Mouse (Mus musculus) lung, embryonic 14.5 days (tissue): ENCODE measurements around the gene Arhgap36. TPM values are rescaled to one million over a fixed set of nuclear protein-coding genes. Genes with fewer than 3 reads are reported as not detected.

Experiments used
- ATAC-seq: fragments of 200-750 bp; cut with Nextera tagmentation; 2 replicates; pipeline ENCODE4 v1.8.0; 2017; ENCODE audit warnings: mild to moderate bottlenecking, moderate TSS enrichment, moderate library complexity; ENCODE audit not compliant: insufficient read depth
- DNase-seq: peaks from one replicate; pipeline ENCODE4 v3.0.0-alpha.2; 2015
- H3K27ac ChIP-seq: fragments of 300-500 bp; sonication (generic); 2 replicates; pipeline ENCODE4 v1.5.1; 2014; ENCODE audit warnings: low read depth, mild to moderate bottlenecking, moderate library complexity
- H3K27me3 ChIP-seq: fragments of 300-500 bp; sonication (generic); 2 replicates; pipeline ENCODE4 v1.6.1; 2014; ENCODE audit warnings: low read length, control low read depth; ENCODE audit not compliant: insufficient read depth
- H3K36me3 ChIP-seq: fragments of 300-500 bp; sonication (generic); 2 replicates; pipeline ENCODE4 v1.6.1; 2014; ENCODE audit warnings: control low read depth; ENCODE audit not compliant: insufficient read depth
- H3K4me1 ChIP-seq: fragments of 300-500 bp; sonication (generic); 2 replicates; pipeline ENCODE4 v1.6.1; 2014; ENCODE audit warnings: antibody characterized with exemption, control low read depth; ENCODE audit not compliant: insufficient read depth
- H3K4me2 ChIP-seq: fragments of 300-500 bp; sonication (generic); 2 replicates; pipeline ENCODE4 v1.6.1; 2014; ENCODE audit warnings: mild to moderate bottlenecking
- H3K4me3 ChIP-seq: fragments of 300-500 bp; sonication (generic); 2 replicates; pipeline ENCODE4 v1.5.1; 2014; ENCODE audit warnings: low read depth, low read length
- H3K9ac ChIP-seq: fragments of 300-500 bp; sonication (generic); 2 replicates; pipeline ENCODE4 v1.6.1; 2014
- H3K9me3 ChIP-seq: fragments of 300-500 bp; sonication (generic); 2 replicates; pipeline ENCODE4 v1.6.1; 2016; ENCODE audit warnings: low read depth, low read length, control low read depth
- CTCF ChIP-seq: IDR thresholded peaks from 2 replicates; pipeline ENCODE4 v1.5.1; 2016; ENCODE audit warnings: antibody characterized with exemption, low read depth
- WGBS: fragments of 180-500 bp; shearing (Covaris S2); extraction: QIAGEN DNeasy Blood & Tissue Kit; methylation state at CpG from one replicate; pipeline ENCODE4 v1.1.7; 2014; 5-methylcytosine and 5-hydroxymethylcytosine counted together
- polyA plus RNA-seq: library from polyadenylated mRNA; unstranded; fragments of >200 nt; fragmentation: Nextera tagmentation; extraction: Ambion mirVana; gene quantifications from 2 replicates; pipeline ENCODE4 v1.2.1, GENCODE M21; 2014

The Arhgap36 gene
- 0.16 and 0.18 TPM in 2 replicates for polyA plus RNA-seq

GRCm38 (mm10) chrX:49463442-49463970 is at the start of gene Arhgap36:
TSS of gene Arhgap36 (plus strand) at chrX:49463945.
- 57% methylated on average over 6 of the region's 6 CpGs for WGBS
- H3K9me3 ChIP-seq, result no peaks in the 10 kb centered on the region
- H3K4me3 ChIP-seq, result no peak within 1 kb of the TSS
- no peak within 1 kb of the TSS for H3K9ac ChIP-seq
- H3K27me3 ChIP-seq, result no peaks in the 10 kb centered on the region
- TF ChIP-seq CTCF, result no peak
- ATAC-seq (no peak), DNase-seq (no peak)
- no peaks in the 10 kb centered on the region for H3K4me1 ChIP-seq
- no peak within 1 kb of the TSS for H3K27ac ChIP-seq
- no peak within 1 kb of the TSS for H3K4me2 ChIP-seq
- H3K36me3 ChIP-seq, result no peaks in the 10 kb centered on the region

DNA sequence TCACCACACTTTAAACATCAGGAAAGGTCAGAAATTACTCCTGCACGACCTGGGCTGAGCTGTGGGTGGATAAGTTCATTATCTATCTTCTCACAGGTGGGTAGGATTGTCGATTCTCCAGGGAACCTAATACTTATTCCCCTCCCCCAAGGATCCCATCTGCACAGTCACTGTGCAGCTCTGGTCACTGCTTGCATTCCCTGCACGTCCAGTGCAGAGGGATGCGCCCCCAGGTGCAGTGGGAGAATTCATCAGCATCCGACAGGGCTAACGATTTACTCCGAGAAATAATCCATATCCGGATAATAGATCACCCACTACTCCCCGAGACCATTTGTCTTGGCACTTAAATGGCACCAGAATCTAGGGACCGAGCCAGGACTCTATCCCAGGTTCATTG is 6.0 kb upstream of the Arhgap36 start:
- H3K9ac ChIP-seq, result no peak overlapping the region
- H3K9me3 ChIP-seq, result no peaks in the 10 kb centered on the region
- no peak for DNase-seq
- no peaks in the 10 kb centered on the region for H3K27me3 ChIP-seq
- H3K36me3 ChIP-seq, result no peaks in the 10 kb centered on the region
- TF ChIP-seq CTCF, result no peak
- no peak overlapping the region for H3K27ac ChIP-seq
- 63% methylated on average over 10 of the region's 10 CpGs for WGBS
- ATAC-seq, result no peak
- H3K4me2 ChIP-seq, result no peak overlapping the region
- no peaks in the 10 kb centered on the region for H3K4me1 ChIP-seq
- H3K4me3 ChIP-seq, result no peak overlapping the region

DNA sequence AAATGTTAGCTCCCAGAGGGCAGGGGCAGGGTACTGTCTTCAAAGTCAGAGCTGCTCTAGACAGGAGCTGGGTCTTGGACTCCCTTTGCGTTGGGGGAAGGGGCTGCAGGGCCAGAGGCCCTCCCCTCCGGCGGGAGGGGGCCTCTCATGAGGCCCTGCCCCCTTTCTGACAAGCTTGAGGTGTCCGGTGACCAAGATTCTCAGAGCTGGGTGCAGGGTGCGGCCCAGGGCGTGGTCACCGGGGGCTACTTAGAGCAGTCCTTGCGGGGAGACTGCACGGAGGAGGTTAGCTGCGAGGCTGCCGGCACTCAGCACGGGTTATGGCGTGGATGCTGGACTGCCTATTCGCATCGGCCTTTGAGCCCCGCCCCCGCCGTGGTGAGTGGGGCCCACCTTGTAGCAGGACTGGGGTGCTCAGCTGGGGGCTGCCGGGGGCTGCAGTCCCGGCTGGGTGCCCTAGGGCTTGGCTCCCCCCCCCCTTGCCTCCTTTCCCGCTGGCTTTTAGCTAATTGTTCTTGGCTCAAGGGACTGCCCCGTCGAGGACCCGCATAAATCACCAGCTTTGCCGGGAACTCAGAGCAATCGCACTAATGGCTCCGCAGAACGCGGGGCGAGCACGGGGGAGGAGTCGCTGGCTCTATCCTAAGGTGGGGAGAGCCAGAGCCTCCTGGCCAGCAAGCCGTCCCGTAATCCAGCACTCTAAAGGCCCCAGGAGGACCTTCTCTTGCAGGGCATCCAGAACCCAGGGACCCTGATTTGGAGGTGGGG is 6.7 kb downstream of the Arhgap36 start:
- DNase-seq, result peak; percentile 2
- WGBS, result 19% methylated on average over 28 of the region's 34 CpGs
- no peak overlapping the region for H3K9ac ChIP-seq

GRCm38 (mm10) chrX:49479968-49480809 is 16.4 kb downstream of the Arhgap36 start:
- Histone ChIP-seq H3K4me1 (no peaks in the 10 kb centered on the region), H3K27ac (no peak overlapping the region), H3K9me3 (no peaks in the 10 kb centered on the region), H3K4me2 (peak overlapping the region; percentile 60), H3K27me3 (no peaks in the 10 kb centered on the region), H3K36me3 (no peaks in the 10 kb centered on the region), H3K9ac (no peak overlapping the region), H3K4me3 (peak overlapping the region; percentile 22)
- peak; percentile 56; the same call in 1 of the 2 replicates for ATAC-seq
- DNase-seq, result peak; percentile 3
- no peak for TF ChIP-seq CTCF
- WGBS, result 15% methylated on average over 24 of the region's 29 CpGs

More for the DNA sequence above, 6.7 kb downstream of the Arhgap36 start:
- Histone ChIP-seq H3K27me3 (no peaks in the 10 kb centered on the region), H3K27ac (no peak overlapping the region), H3K4me2 (peak overlapping the region; percentile 53), H3K4me3 (peak overlapping the region; percentile 20; the same call in 1 of the 2 replicates), H3K9me3 (no peaks in the 10 kb centered on the region), H3K4me1 (no peaks in the 10 kb centered on the region), H3K36me3 (no peaks in the 10 kb centered on the region)
- no peak for TF ChIP-seq CTCF
- peak; percentile 70 for ATAC-seq

DNA sequence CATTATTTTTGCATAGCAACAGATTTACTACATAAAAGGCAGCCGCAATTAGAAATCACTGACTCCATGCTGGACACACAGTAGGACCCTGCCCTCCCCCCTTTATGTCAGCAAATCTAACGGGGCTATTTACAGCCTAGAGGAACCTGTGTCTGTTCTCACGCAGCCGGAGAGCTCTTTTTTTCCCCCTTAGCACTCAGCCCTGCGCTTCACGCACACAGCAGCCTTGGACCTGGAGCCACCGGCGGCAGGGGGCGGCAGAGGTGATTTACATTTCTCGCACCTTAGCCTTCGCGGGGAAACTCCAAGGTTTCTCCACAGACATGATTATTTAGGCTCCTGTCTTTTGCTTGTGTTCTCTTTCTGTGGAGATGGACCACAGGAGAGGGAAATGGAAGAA is 17.1 kb downstream of the Arhgap36 start:
- Histone ChIP-seq H3K4me3 (peak overlapping the region; percentile 22), H3K27ac (no peak overlapping the region), H3K27me3 (no peaks in the 10 kb centered on the region), H3K4me1 (no peaks in the 10 kb centered on the region), H3K4me2 (peak overlapping the region; percentile 60), H3K9me3 (no peaks in the 10 kb centered on the region), H3K36me3 (no peaks in the 10 kb centered on the region), H3K9ac (no peak overlapping the region)
- DNase-seq (peak; percentile 16), ATAC-seq (no peak)
- WGBS, result 12% methylated on average over 12 of the region's 12 CpGs
- 0 out of 2 replicates have a peak, but pooled peaks have one; percentile 14 for TF ChIP-seq CTCF

GRCm38 (mm10) chrX:49489141-49489540 is 25.4 kb downstream of the Arhgap36 start:
- 76% methylated on average over 5 of the region's 5 CpGs for WGBS
- Histone ChIP-seq H3K9ac (no peak overlapping the region), H3K36me3 (no peaks in the 10 kb centered on the region), H3K4me3 (no peak overlapping the region), H3K27ac (no peak overlapping the region), H3K4me2 (no peak overlapping the region), H3K27me3 (peaks cover 9% of the 10 kb centered on the region), H3K9me3 (no peaks in the 10 kb centered on the region), H3K4me1 (no peaks in the 10 kb centered on the region)
- TF ChIP-seq CTCF, result no peak
- no peak for DNase-seq
- ATAC-seq, result no peak
